Mouse (Mus musculus): ENCODE results near the gene Mfap1a.

DNA sequence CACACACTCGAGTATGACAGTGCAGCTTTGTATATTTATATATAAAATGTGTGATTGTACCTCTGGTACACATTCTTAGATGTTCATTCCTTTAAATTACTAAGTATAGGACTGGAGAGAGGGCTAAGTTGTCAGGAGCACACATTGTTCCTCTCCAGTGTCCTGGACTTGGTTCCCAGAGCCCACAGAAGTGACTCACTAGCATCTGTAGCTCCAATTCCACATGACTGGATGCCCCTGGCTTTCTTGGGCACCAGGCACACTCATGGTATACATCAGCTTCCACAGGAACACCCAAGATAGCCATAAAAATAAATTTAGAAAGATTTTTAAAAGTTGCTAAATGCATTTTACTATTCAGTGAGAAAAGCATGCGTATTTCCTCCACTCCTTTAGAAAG is 18.6 kb upstream of the Mfap1a start:
- TF ChIP-seq CTCF (conservative IDR thresholded peaks at IDR 0.05 in 1 of 2, IDR thresholded peaks at IDR 0.05 in 1 of 2; ENCODE audit: low read depth in 2 of 2, low read length in 2 of 2) (no peak), MAX (IDR thresholded peaks at IDR 0.05; ENCODE audit: low read length) (no peak), USF1 (IDR thresholded peaks at IDR 0.05; ENCODE audit: low read depth, low read length) (no peak), EP300 (IDR thresholded peaks at IDR 0.05; ENCODE audit: low read length) (no peak), MEF2A (IDR thresholded peaks at IDR 0.05; ENCODE audit: borderline replicate concordance, low read depth, low read length) (no peak), ELF1 (IDR thresholded peaks at IDR 0.05; ENCODE audit: low read depth, low read length) (no peak), BHLHE40 (IDR thresholded peaks at IDR 0.05; ENCODE audit: low read depth, low read length) (no peak), PAX5 (IDR thresholded peaks at IDR 0.05; ENCODE audit: low read length) (no peak)

Data from CH12.LX (cell line).